Mouse (Mus musculus) T-helper 2 cell (primary cell): ENCODE measurements at regions not wholly inside any gene's neighbourhood (a gene's known extent, or its start where the extent isn't known, plus 50 kb on each side); places are given as distances from the start of the nearest gene placed in this dataset.

Experiments used
- in situ Hi-C: fragments of 300-600 bp; cut with MboI, MseI; formaldehyde crosslinking; loops from one replicate; pipeline ENCODE4 v1.15.1; 2025; ENCODE audit warnings: high pct_unique_total_duplicates

GRCm38 (mm10) chr6:93623541-93623940, 660.2 kb downstream of the Magi1 start:
- in situ Hi-C loops = no loop called here

DNA sequence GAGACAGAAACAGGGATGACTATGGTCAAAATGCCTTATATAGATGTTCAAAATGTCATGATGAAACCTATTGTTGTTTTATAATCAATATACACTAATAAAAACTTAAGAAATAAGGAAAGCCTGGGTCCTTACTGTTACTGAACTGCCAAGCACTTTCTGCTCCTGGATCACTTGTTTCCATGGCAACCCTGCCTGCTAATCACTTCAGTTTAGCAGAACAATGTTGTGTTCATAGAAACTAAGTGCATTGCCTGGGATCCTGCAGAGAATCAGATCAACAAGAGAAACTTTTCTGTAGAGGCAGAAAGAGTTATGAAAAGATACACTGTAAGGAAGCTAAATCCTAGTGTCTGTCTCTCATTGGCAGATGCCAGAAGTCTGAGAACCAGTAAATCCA, 666.8 kb downstream of the Magi1 start:
- in situ Hi-C loops = no loop called here

- in situ Hi-C loops = no loop called here
These were observed 657.1 kb upstream of the Adamts9 start for GRCm38 (mm10) chr6:93600376-93600775.

- in situ Hi-C loops = no loop called here
These were observed 656.1 kb upstream of the Adamts9 start for GRCm38 (mm10) chr6:93599371-93599770.

GRCm38 (mm10) chr6:93589935-93590334, 646.6 kb upstream of the Adamts9 start:
- in situ Hi-C loops = loop anchor here (5.0 kb wide), 1 partner anchor 383 kb away; no protein-coding TSS in a partner anchor

GRCm38 (mm10) chr6:93586871-93587270, 643.6 kb upstream of the Adamts9 start:
- in situ Hi-C loops = no loop called here

- in situ Hi-C loops = no loop called here
These were observed 637.8 kb upstream of the Adamts9 start for GRCm38 (mm10) chr6:93581141-93581540.

- in situ Hi-C loops = no loop called here
These were observed 637.4 kb upstream of the Adamts9 start for GRCm38 (mm10) chr6:93580716-93581115.

DNA sequence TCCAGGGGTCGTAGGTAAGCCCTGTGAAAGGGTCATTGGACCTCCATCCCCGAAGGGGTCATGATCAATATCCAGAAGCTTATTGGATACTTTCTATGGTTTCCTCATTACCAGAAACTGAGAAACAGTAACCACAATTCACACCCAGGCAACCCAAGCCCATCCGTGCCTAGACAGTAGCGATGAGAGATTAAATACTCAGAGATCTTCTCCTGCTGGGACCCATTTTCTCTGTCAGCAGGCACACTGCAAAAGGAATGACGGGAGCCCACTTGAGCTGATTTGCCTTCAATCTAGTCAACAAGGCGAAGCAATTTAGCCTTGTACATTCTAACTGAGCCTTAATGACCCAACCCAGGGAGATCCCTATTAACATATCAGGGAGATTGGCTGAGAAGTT, 632.0 kb upstream of the Adamts9 start:
- in situ Hi-C loops = no loop called here

- in situ Hi-C loops = no loop called here
These were observed 630.7 kb upstream of the Adamts9 start for GRCm38 (mm10) chr6:93573679-93574635.

DNA sequence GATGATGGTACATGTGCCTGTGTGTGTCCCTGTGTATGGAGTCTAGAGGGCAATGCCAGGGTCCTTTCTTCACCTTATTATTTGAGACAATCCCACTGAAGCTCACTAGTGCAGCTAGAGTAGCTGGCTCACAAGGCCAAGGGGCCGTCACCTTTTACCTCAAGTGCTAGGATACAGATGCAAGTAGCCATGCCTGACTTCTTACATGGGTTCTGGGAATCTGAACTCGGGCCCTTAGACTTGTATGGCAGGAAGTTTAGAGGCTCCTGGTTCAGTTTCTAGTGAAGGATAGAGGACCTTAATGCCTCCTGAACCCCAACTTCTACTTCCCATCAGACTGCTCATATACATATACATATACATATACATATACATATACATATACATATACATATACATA, 626.6 kb upstream of the Adamts9 start:
- in situ Hi-C loops = no loop called here

DNA sequence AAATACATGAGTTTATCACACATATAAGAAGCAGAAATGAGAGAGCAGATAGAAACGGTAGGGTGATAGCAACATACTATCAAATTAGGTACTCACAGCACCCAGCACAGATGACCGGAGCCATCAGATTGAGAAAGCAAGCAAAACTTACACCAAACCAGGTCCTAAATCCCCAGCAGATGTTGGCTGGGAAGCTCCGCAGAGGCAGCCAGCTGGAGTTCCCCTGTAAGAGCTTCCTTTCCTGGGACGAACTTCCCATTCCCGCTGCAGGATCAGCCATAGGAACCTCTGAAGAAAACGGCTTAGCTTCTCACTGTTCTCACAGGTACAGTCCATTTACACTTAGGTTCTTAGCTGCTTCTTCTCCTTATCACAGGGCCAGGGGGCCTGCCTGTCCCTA, 625.9 kb upstream of the Adamts9 start:
- in situ Hi-C loops = no loop called here

DNA sequence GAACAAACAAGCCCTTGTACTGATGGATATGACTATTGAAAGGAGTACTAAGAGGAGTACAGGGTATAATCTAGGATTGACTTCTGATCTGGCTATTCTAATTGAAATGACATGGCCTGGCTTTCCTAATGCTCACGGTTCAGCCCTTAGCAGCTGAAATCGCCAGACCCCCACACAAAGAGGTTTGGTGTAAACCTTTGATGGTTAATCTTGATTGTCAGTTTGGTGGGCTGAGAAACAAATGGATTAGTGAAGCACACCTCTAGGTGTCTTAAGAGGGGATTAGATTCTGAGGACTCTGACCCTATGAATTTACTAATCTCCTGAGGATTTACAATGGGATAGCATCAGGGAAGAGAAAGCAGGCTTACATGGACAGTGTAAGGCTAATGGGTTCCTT, 623.4 kb upstream of the Adamts9 start:
- in situ Hi-C loops = no loop called here

DNA sequence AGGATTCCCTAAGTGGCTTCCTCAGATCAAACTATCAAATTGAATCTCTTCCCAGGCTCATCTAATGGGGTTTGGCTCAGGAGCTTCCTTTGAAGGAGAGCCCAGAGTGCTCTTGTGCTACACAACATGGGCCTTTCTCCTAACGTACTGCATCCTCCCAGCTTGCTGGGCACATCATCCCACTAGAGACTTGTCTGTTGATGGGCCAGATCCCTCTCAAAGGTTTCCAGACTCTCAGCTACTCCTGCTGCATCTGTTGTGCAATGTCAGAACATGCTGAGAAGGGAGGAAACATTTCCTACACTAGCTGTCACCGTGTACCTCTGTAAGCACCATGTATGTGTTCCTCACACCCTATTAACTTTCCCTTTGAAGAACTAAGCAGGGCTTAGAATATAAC, 605.0 kb upstream of the Adamts9 start:
- in situ Hi-C loops = no loop called here

DNA sequence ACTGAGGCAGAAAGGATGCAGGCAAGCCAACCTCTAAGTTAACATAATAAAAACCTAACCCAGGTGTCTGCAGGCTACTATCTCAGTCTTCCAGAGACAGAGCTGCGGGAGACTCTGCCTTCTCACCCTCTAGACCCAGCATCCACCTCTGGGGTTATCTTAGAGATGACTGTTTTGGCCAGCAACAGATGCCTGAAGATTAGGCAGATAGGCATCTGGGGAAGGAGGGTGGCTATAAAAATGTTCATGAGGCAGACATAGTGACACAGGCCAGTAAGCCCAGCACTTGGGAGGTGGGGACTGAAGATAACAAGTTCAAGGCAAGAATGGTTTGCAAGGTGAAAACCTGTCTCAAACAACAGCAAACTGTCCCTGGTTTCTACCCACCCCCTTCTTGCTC, 601.0 kb upstream of the Adamts9 start:
- in situ Hi-C loops = no loop called here

- in situ Hi-C loops = no loop called here
These were observed 600.2 kb upstream of the Adamts9 start for GRCm38 (mm10) chr6:93543354-93544129.

GRCm38 (mm10) chr6:93539583-93539982, 596.3 kb upstream of the Adamts9 start:
- in situ Hi-C loops = no loop called here

- in situ Hi-C loops = no loop called here
These were observed 595.9 kb upstream of the Adamts9 start for GRCm38 (mm10) chr6:93539171-93539570.

- in situ Hi-C loops = no loop called here
These were observed 594.7 kb upstream of the Adamts9 start for GRCm38 (mm10) chr6:93537971-93538370.

GRCm38 (mm10) chr6:93537126-93537525, 593.8 kb upstream of the Adamts9 start:
- in situ Hi-C loops = no loop called here

- in situ Hi-C loops = no loop called here
These were observed 570.5 kb upstream of the Adamts9 start for GRCm38 (mm10) chr6:93513818-93514217.

GRCm38 (mm10) chr6:93509857-93510256, 566.6 kb upstream of the Adamts9 start:
- in situ Hi-C loops = no loop called here

DNA sequence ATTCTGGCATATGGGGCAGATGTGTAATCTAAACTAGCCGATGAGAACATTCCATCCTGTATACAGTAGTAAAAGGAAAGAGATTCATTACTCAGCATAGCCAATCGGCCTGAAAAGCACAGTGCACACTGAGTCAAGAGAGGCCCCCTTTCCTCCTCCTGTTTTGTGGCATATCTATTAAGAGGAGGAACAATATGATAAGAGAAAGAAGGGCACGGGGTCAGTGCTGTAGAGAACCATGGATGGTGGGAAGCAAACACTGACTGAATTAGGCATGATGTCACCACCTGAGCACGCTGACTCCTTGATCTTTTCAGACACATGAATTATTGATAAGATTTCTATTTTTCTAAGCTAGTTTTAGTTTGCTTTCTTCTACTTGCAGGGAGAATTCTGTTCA, 554.5 kb upstream of the Adamts9 start:
- in situ Hi-C loops = no loop called here
